Mouse (Mus musculus) cortical plate, adult 2 months (tissue): ENCODE measurements around the gene Etv1.

ENCODE experiments used
- CTCF ChIP-seq: fragments of 200-500 bp; IDR thresholded peaks from 2 replicates; pipeline ENCODE4 v1.5.1; 2011; ENCODE audit warnings: mild to moderate bottlenecking, control low read depth, low read length; ENCODE audit not compliant: insufficient read depth; ENCODE audit errors: extremely low read depth
- POLR2A ChIP-seq: fragments of 200-500 bp; IDR thresholded peaks from 2 replicates; pipeline ENCODE4 v1.6.1; 2011; ENCODE audit warnings: mild to moderate bottlenecking, low read length, control low read depth; ENCODE audit not compliant: insufficient read depth; ENCODE audit errors: extremely low read depth

DNA sequence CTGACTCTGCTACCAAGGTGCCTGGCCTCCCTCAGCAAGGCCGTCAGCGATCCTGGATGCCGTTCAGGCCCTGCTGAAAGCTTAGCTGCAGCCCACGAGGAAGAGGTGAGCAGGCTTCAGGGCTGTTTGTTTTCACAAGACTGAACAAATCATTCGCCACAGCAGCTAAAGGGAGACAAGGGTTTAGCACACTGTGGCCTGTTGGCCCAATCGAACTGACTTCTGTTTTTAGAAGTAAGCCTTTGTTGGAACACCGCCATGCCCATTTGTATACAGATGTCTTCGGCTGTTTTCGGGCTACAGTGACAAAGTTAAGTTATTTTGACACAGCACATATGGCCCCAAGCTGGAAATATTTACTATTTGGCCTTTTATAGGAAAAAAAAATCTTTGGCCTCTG, 127.6 kb downstream of the Etv1 start:
- no peak for TF ChIP-seq CTCF
- TF ChIP-seq POLR2A: no peak
